Mouse (Mus musculus) kidney, adult 9 months (tissue): Measurements from ENCODE around the gene Ddost.
"Not testable (repeated sequence)": the region's sequence is repeated elsewhere in the genome, so short reads cannot be mapped to it uniquely, and the experiment has no call there.

Experiments
- DNase-seq: peaks from one replicate; pipeline ENCODE4 v3.0.0; 2022

Gene Ddost

GRCm38 (mm10) chr4:138312105-138312504, 7.6 kb downstream of the Ddost start:
- DNase-seq, result no peak

GRCm38 (mm10) chr4:138313021-138313420, 8.5 kb downstream of the Ddost start:
- DNase-seq, result no peak

- DNase-seq, result no peak
Measured at GRCm38 (mm10) chr4:138313795-138314194, 9.3 kb downstream of the Ddost start.

- no peak for DNase-seq
Measured at GRCm38 (mm10) chr4:138315781-138316180, 11.3 kb downstream of the Ddost start.

GRCm38 (mm10) chr4:138316369-138316768, 11.8 kb downstream of the Ddost start:
- DNase-seq, result no peak

GRCm38 (mm10) chr4:138318509-138319266, 14.2 kb downstream of the Ddost start:
- DNase-seq, result peak; percentile 59

GRCm38 (mm10) chr4:138319508-138319907, 15.0 kb downstream of the Ddost start:
- peak; percentile 93 for DNase-seq

- no peak for DNase-seq
Measured at GRCm38 (mm10) chr4:138320711-138321110, 16.2 kb downstream of the Ddost start.

GRCm38 (mm10) chr4:138321488-138321887, 17.0 kb downstream of the Ddost start:
- DNase-seq, result no peak

- no peak for DNase-seq
Measured at GRCm38 (mm10) chr4:138322692-138323091, 18.2 kb downstream of the Ddost start.

- DNase-seq, result no peak
Measured at GRCm38 (mm10) chr4:138323753-138324152, 19.2 kb downstream of the Ddost start.

GRCm38 (mm10) chr4:138324451-138324850, 19.9 kb downstream of the Ddost start:
- DNase-seq, result no peak

GRCm38 (mm10) chr4:138325466-138326076, 21.0 kb downstream of the Ddost start:
- peak; percentile 99 for DNase-seq

- peak; percentile 97 for DNase-seq
Measured at GRCm38 (mm10) chr4:138326077-138326695, 21.7 kb downstream of the Ddost start, which contains the start of gene Pink1. Gene Pink1 (minus strand): TSS chr4:138326307.

GRCm38 (mm10) chr4:138327155-138327554, 22.6 kb downstream of the Ddost start:
- not testable (repeated sequence) for DNase-seq

- DNase-seq, result no peak
Measured at GRCm38 (mm10) chr4:138327891-138328470, 23.5 kb downstream of the Ddost start.

- no peak for DNase-seq
Measured at GRCm38 (mm10) chr4:138330264-138330671, 25.7 kb downstream of the Ddost start.

GRCm38 (mm10) chr4:138331647-138332046, 27.1 kb downstream of the Ddost start:
- no peak for DNase-seq

- no peak for DNase-seq
Measured at GRCm38 (mm10) chr4:138333135-138333534, 28.6 kb downstream of the Ddost start.

GRCm38 (mm10) chr4:138335036-138335435, 30.5 kb downstream of the Ddost start:
- DNase-seq, result no peak

- no peak for DNase-seq
Measured at GRCm38 (mm10) chr4:138335648-138336047, 31.1 kb downstream of the Ddost start.

GRCm38 (mm10) chr4:138336876-138337275, 32.3 kb downstream of the Ddost start:
- DNase-seq, result no peak

GRCm38 (mm10) chr4:138337341-138337740, 32.8 kb downstream of the Ddost start:
- no peak for DNase-seq

GRCm38 (mm10) chr4:138339963-138340362, 35.4 kb downstream of the Ddost start:
- DNase-seq, result peak; percentile 71
